Mouse (Mus musculus) stomach, postnatal 0 days (tissue): ENCODE measurements around the gene Mphosph10.

Source experiments
- CTCF ChIP-seq: IDR thresholded peaks from 2 replicates; pipeline ENCODE4 v1.5.1; 2016; ENCODE audit warnings: antibody characterized with exemption, low read depth, mild to moderate bottlenecking, moderate library complexity
- EP300 ChIP-seq: optimal IDR thresholded peaks from 2 replicates; pipeline ENCODE3; 2016; ENCODE audit warnings: antibody characterized with exemption

GRCm38 (mm10) chr7:64440519-64440918 is 48.5 kb upstream of the Mphosph10 start:
- TF ChIP-seq CTCF (no peak), EP300 (no peak)
